Comparison of ENCODE assay signal across 5 mouse cellular contexts in genomic region chr3:104644371-104644770, GRCm38 (mm10).
"Had no signal": no experiment of that assay in that cellular context is flagged by ENCODE, and none has a peak within 500 bp of the region (broad histone marks: within the 10 kb centered on the region; RNA-seq: fewer than 3 reads in every experiment).

No protein-coding gene starts in this region.

- H3K36me3 ChIP-seq: neural tube, embryonic 15.5 days had no signal

- H3K9me3 ChIP-seq: limb, embryonic 10.5 days; midbrain, embryonic 10.5 days; neural tube, embryonic 15.5 days had no signal

- H3K27ac ChIP-seq: limb, embryonic 10.5 days; midbrain, embryonic 10.5 days; neural tube, embryonic 15.5 days had no signal

- H3K4me3 ChIP-seq: layer of hippocampus, adult 2 months; limb, embryonic 10.5 days; midbrain, embryonic 10.5 days; myocyte; neural tube, embryonic 15.5 days had no signal

- H3K4me2 ChIP-seq: neural tube, embryonic 15.5 days had no signal

- H3K9ac ChIP-seq: neural tube, embryonic 15.5 days had no signal

- H3K27me3 ChIP-seq: neural tube, embryonic 15.5 days had no signal
